Mouse (Mus musculus): ENCODE measurements around the gene Fam189b. TPM values are rescaled to one million over a fixed set of nuclear protein-coding genes. Genes with fewer than 3 reads are reported as not detected.
A peak's percentile ranks its signal among the peaks of the same experiment; 100 is the strongest.
"Not testable (repeated sequence)": the region's sequence is repeated elsewhere in the genome, so short reads cannot be mapped to it uniquely, and the experiment has no call there.

Gene Fam189b
- total RNA-seq, 1 experiment, result 9.3 TPM

GRCm38 (mm10) chr3:89159211-89159610 is 23.7 kb upstream of the Fam189b start:
- Histone ChIP-seq H3K9me3 (ENCODE audit: control insufficient read depth, insufficient read depth, low read depth, low read length) (no peaks in the 10 kb centered on the region), H3K4me3 (ENCODE audit: insufficient read depth in 1 of 2, low read depth in 1 of 2, low read length in 2 of 2, poor library complexity in 1 of 2, severe bottlenecking in 1 of 2) (peak overlapping the region; percentile 78 to 93), H3K27ac (ENCODE audit: insufficient read depth, low read depth, low read length, poor library complexity, severe bottlenecking) (no peak overlapping the region), H3K9ac (ENCODE audit: insufficient read depth, low read depth, low read length, poor library complexity, severe bottlenecking) (0 out of 2 replicates have a peak overlapping the region, but pooled peaks have one; percentile 76), H3K36me3 (ENCODE audit: control insufficient read depth, insufficient read depth, low read length, poor library complexity, severe bottlenecking) (no peaks in the 10 kb centered on the region), H3K4me1 (ENCODE audit: control insufficient read depth in 2 of 2, insufficient read depth in 2 of 2, low read length in 2 of 2, poor library complexity in 1 of 2) (peaks cover 5 to 8% of the 10 kb centered on the region in 2 experiments; a peak in 3 of 4 replicates)
- no peak for DNase-seq (ENCODE audit: low read depth, low spot score)
- TF ChIP-seq ZC3H11A (IDR thresholded peaks at IDR 0.05; ENCODE audit: borderline replicate concordance, low read depth, low read length) (no peak), CHD2 (IDR thresholded peaks at IDR 0.05; ENCODE audit: low read depth, low read length) (no peak), HCFC1 (IDR thresholded peaks at IDR 0.05; ENCODE audit: borderline replicate concordance, insufficient read depth, low read length) (no peak), MAFK (IDR thresholded peaks at IDR 0.05; ENCODE audit: insufficient read depth, low read depth, low read length) (no peak), ZNF384 (IDR thresholded peaks at IDR 0.05; ENCODE audit: low read depth, low read length) (no peak)
- in situ Hi-C loops (cut with MboI; ENCODE audit: low sequenced_read_pairs in 2 of 2, unreplicated experiment in 2 of 2), result no loop called here

DNA sequence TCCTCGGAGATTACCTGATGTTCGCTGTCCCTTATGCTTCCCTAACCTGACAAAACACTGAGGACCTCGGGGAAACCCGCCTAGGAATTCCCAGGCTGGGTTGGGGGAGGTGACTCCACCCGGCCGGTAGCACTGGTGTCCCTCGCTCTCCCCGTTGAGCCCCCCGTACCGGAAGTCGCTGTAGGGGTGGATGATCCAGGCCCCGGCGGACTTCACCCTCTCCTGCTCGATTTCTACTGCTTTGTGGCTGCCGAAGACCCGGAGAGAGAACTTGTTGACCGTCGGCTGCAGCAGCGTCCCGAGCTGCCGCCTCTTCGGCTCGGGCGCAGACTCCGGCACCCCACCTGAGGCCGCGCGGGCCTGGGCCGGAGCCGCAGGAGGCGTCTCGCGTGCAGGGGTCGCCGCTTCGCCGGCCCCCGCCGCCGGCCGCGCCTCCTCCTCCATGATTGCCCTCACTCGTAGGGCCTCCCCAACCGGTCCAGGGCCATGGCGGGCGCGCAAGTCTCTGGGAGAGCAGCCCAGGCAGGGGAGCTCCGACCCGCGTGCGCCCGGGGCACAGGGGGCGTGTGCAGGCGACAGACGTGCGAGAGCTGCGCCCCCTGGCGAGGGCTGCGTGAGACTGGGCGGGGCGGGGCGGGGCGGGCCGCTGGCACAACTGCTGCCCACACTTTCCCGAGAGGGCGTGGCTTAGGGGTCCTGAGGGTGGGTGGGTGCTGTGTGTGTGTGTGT is 23.2 kb upstream of the Fam189b start, which contains the start of gene Hcn3:
Gene Hcn3, minus strand, starts transcription at position 581 of the 729 bp plus-strand sequence.
- Histone ChIP-seq H3K36me3 (ENCODE audit: control insufficient read depth, insufficient read depth, low read length, poor library complexity, severe bottlenecking) (no peaks in the 10 kb centered on the region), H3K4me3 (ENCODE audit: insufficient read depth in 1 of 2, low read depth in 1 of 2, low read length in 2 of 2, poor library complexity in 1 of 2, severe bottlenecking in 1 of 2) (peak within 1 kb of the TSS; percentile 78 to 93), H3K9me3 (ENCODE audit: control insufficient read depth, insufficient read depth, low read depth, low read length) (no peaks in the 10 kb centered on the region), H3K9ac (ENCODE audit: insufficient read depth, low read depth, low read length, poor library complexity, severe bottlenecking) (peak within 1 kb of the TSS; percentile 76), H3K27ac (ENCODE audit: insufficient read depth, low read depth, low read length, poor library complexity, severe bottlenecking) (no peak within 1 kb of the TSS; the same call in 1 of the 2 replicates), H3K4me1 (ENCODE audit: control insufficient read depth in 2 of 2, insufficient read depth in 2 of 2, low read length in 2 of 2, poor library complexity in 1 of 2) (peaks cover 5 to 8% of the 10 kb centered on the region in 2 experiments; a peak in 3 of 4 replicates)
- DNase-seq (ENCODE audit: low read depth, low spot score), result no peak
- in situ Hi-C loops (cut with MboI; ENCODE audit: low sequenced_read_pairs in 2 of 2, unreplicated experiment in 2 of 2), result no loop called here
- no peak for TF ChIP-seq CHD2 (IDR thresholded peaks at IDR 0.05; ENCODE audit: low read depth, low read length)
- TF ChIP-seq HCFC1 (IDR thresholded peaks at IDR 0.05; ENCODE audit: borderline replicate concordance, insufficient read depth, low read length), result no peak; the same call in 1 of the 2 replicates
- no peak for TF ChIP-seq MAFK (IDR thresholded peaks at IDR 0.05; ENCODE audit: insufficient read depth, low read depth, low read length)
- TF ChIP-seq ZC3H11A (IDR thresholded peaks at IDR 0.05; ENCODE audit: borderline replicate concordance, low read depth, low read length), result no peak
- TF ChIP-seq ZNF384 (IDR thresholded peaks at IDR 0.05; ENCODE audit: low read depth, low read length), result no peak

DNA sequence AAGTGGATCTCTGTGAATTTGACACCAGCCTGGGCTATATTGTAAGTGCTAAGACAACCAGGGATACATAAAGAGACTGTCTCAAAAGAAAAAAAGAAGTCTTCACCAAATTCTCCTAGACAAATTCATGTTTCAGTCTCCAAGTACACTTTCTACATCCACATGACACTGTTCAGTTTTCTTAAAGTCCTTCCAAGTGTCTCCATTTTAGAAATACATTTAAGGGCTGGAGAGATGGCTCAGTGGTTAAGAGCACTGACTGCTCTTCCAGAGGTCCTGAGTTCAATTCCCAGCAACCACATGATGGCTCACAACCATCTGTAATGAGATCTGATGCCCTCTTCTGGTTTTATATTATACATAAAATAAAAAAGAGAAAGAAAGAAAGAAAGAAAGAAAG is 21.7 kb upstream of the Fam189b start:
- H3K4me1 ChIP-seq (ENCODE audit: control insufficient read depth in 2 of 2, insufficient read depth in 2 of 2, low read length in 2 of 2, poor library complexity in 1 of 2); H3K9me3 ChIP-seq (ENCODE audit: control insufficient read depth, insufficient read depth, low read depth, low read length); H3K27ac ChIP-seq (ENCODE audit: insufficient read depth, low read depth, low read length, poor library complexity, severe bottlenecking); DNase-seq (ENCODE audit: low read depth, low spot score); in situ Hi-C loops (cut with MboI; ENCODE audit: low sequenced_read_pairs in 2 of 2, unreplicated experiment in 2 of 2); H3K36me3 ChIP-seq (ENCODE audit: control insufficient read depth, insufficient read depth, low read length, poor library complexity, severe bottlenecking); H3K4me3 ChIP-seq (ENCODE audit: insufficient read depth in 1 of 2, low read depth in 1 of 2, low read length in 2 of 2, poor library complexity in 1 of 2, severe bottlenecking in 1 of 2); H3K9ac ChIP-seq (ENCODE audit: insufficient read depth, low read depth, low read length, poor library complexity, severe bottlenecking): not testable (repeated sequence)

DNA sequence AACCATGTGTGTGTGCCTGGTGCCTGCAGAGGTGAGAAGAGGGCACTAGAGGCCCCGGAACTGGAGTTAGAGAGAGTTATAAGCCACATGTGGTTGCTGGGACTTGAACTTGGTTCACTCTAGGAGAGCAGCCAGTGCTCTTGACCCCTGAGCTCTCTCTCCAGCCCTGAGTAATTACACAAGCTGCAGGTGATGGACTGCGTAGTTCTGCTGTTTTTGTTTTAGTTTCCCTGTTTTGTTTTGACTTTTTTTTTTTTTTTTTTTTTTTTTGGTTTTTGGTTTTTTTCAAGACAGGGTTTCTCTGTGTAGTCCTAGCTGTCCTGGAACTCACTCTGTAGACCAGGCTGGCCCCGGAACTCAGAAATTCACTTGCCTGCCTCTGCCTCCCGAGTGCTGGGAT is 21.2 kb upstream of the Fam189b start:
- no peak for DNase-seq (ENCODE audit: low read depth, low spot score)
- H3K4me1 ChIP-seq (ENCODE audit: control insufficient read depth in 2 of 2, insufficient read depth in 2 of 2, low read length in 2 of 2, poor library complexity in 1 of 2), result peaks cover 5 to 8% of the 10 kb centered on the region in 2 experiments; a peak in 3 of 4 replicates
- H3K9ac ChIP-seq (ENCODE audit: insufficient read depth, low read depth, low read length, poor library complexity, severe bottlenecking), result no peak overlapping the region
- TF ChIP-seq ZNF384 (IDR thresholded peaks at IDR 0.05; ENCODE audit: low read depth, low read length), result 0 out of 2 replicates have a peak, but pooled peaks have one; percentile 14
- TF ChIP-seq CHD2 (IDR thresholded peaks at IDR 0.05; ENCODE audit: low read depth, low read length), result no peak
- H3K36me3 ChIP-seq (ENCODE audit: control insufficient read depth, insufficient read depth, low read length, poor library complexity, severe bottlenecking), result peaks cover under 1% of the 10 kb centered on the region; the same call in 1 of the 2 replicates
- no peak overlapping the region for H3K4me3 ChIP-seq (ENCODE audit: insufficient read depth in 1 of 2, low read depth in 1 of 2, low read length in 2 of 2, poor library complexity in 1 of 2, severe bottlenecking in 1 of 2)
- H3K9me3 ChIP-seq (ENCODE audit: control insufficient read depth, insufficient read depth, low read depth, low read length), result no peaks in the 10 kb centered on the region
- in situ Hi-C loops (cut with MboI; ENCODE audit: low sequenced_read_pairs in 2 of 2, unreplicated experiment in 2 of 2), result no loop called here
- H3K27ac ChIP-seq (ENCODE audit: insufficient read depth, low read depth, low read length, poor library complexity, severe bottlenecking), result no peak overlapping the region

DNA sequence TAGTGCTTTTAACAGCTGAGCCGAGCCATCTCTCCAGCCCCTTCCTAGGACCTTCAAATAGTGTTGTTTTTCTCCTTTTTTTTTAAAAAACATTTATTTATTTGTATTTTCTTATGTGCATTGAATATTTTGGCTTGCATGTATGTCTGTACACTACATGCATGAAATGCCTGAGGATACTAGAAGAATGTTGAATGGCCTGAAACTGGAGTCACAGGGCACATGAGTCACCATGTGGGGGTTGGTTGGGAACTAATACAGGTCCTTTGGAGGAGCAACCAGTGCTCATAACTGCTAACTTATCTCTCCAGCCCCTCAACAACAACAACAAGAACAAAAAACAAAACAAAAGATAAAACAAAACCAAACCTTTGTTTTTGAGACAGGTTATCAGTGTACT is 19.8 kb upstream of the Fam189b start:
- no peak overlapping the region for H3K9ac ChIP-seq (ENCODE audit: insufficient read depth, low read depth, low read length, poor library complexity, severe bottlenecking)
- peaks cover 5 to 11% of the 10 kb centered on the region in 2 experiments; a peak in 3 of 4 replicates for H3K4me1 ChIP-seq (ENCODE audit: control insufficient read depth in 2 of 2, insufficient read depth in 2 of 2, low read length in 2 of 2, poor library complexity in 1 of 2)
- no peaks in the 10 kb centered on the region for H3K9me3 ChIP-seq (ENCODE audit: control insufficient read depth, insufficient read depth, low read depth, low read length)
- in situ Hi-C loops (cut with MboI; ENCODE audit: low sequenced_read_pairs in 2 of 2, unreplicated experiment in 2 of 2), result no loop called here
- no peak overlapping the region for H3K27ac ChIP-seq (ENCODE audit: insufficient read depth, low read depth, low read length, poor library complexity, severe bottlenecking)
- TF ChIP-seq CHD2 (IDR thresholded peaks at IDR 0.05; ENCODE audit: low read depth, low read length) (no peak), HCFC1 (IDR thresholded peaks at IDR 0.05; ENCODE audit: borderline replicate concordance, insufficient read depth, low read length) (no peak), ZC3H11A (IDR thresholded peaks at IDR 0.05; ENCODE audit: borderline replicate concordance, low read depth, low read length) (no peak), ZNF384 (IDR thresholded peaks at IDR 0.05; ENCODE audit: low read depth, low read length) (no peak), MAFK (IDR thresholded peaks at IDR 0.05; ENCODE audit: insufficient read depth, low read depth, low read length) (no peak)
- peaks cover 11% of the 10 kb centered on the region for H3K36me3 ChIP-seq (ENCODE audit: control insufficient read depth, insufficient read depth, low read length, poor library complexity, severe bottlenecking)
- no peak overlapping the region for H3K4me3 ChIP-seq (ENCODE audit: insufficient read depth in 1 of 2, low read depth in 1 of 2, low read length in 2 of 2, poor library complexity in 1 of 2, severe bottlenecking in 1 of 2)
- DNase-seq (ENCODE audit: low read depth, low spot score), result no peak

All from ES-E14 (cell line).